Mouse (Mus musculus): ENCODE data around the gene Hmga2.

Hmga2 gene

DNA sequence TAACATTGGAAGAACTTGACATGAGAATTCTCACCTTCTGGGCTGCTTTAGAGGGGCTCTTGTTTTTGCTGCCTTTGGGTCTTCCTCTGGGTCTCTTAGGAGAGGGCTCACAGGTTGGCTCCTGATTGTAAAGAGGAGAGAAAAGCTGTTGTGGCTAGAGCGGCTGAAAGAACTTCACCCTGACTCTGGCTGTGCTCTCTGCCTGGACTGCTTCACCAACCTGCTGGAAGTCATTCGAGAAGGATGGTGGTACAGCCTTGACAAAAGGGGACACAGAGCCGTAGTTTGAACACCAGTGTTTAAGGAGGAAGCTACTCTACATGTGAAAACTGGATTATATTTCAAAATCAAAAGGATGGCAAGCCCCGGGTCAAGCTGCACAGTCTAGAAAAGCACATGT is 3.1 kb downstream of the Hmga2 start:
- DNase-seq (ENCODE audit: low spot score), result no peak

DNA sequence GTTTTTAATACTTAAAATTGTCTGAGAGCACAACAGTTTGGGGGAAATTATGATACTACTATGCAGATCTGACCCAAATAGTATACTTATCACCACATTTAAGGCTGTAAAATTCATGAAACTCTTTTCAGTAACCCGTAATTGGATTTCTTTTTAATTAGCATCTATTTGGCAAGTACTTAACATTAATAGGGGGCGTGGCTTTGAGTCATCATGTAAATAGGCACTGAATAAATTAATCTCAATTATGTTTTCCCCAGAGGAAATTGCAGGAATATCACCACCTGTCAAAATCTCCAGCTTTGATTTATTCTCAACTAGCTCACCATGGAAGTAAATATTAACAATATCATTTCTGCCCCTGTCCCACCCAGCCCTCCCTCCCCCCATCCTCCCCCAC is 3.7 kb downstream of the Hmga2 start:
- no peak for DNase-seq (ENCODE audit: low spot score)

DNA sequence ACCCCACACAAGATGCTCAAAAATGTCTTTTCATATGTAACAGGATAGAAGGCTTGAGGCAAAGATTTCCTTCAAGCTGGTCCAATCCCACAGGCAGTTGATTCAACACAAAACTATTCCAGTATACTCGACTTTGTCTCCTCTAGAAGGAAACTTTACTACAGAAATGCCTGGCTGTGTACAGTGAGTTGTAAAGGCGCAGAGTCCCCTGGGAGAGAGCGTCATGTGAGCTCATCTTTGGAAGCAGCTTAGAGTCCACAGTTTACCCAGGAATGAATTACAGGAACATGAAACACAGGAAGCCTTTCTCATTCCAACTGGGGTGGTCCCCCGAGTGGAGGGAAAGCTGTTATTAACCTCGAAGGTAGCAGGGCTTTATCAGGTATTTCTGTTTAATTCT is 11.1 kb downstream of the Hmga2 start:
- no peak for DNase-seq (ENCODE audit: low spot score)

DNA sequence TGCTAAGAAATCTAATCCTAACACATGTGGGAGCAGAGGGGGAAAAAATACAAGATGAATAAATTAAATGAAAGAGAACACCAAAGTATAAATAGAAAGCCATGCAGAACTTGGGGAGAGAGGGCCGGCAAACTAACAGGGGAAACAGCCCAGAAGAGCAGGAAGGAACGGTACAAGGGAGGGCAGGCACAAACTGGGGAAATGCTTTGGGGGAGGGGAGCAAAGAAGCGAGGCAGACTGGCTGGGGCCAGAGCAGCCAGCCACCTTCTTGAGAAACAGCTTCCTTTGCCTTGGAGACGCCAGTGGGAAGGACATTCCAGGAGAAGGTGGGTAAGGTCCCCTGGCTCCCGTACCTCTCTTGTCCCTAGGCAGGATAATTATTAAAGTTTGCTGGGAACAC is 14.5 kb downstream of the Hmga2 start:
- DNase-seq (ENCODE audit: low spot score), result no peak

DNA sequence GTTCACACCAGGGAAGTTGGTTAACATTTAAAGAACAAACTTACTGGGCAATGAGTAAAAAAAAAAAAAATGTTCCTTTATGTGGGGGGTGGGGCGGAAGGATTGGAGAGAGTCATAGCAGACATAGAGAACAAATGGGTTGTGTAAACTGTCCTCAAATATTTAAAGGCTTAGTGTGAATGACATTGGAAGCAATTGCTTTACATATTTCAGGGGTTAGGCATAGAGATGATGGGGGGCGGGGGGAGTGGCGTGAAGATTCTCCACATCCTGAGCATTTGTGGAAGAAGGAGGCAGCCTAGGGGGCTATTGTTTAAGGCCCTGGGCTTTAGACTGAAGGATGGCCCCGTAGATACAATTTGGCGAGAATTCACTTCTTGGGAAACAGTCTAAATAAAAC is 15.0 kb downstream of the Hmga2 start:
- no peak for DNase-seq (ENCODE audit: low spot score)

DNA sequence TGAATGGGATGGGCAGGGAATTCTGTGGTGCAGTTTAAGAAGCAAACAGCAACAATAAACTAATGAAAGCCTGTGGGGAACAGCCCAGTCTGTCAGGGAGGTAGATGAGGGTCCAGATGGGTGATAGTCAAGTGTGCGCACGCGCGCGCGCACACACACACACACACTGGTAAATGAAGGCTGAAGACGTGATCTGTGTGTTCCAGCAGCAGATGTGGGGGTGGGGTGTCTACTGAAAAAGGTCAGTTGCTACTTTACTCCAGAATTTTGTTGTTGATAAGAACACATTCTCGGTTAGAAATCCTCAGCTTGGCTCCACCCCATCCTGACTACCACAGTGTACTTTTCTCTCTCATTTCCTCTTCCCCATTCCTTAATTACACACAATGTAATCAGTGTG is 17.4 kb downstream of the Hmga2 start:
- no peak for DNase-seq (ENCODE audit: low spot score)

DNA sequence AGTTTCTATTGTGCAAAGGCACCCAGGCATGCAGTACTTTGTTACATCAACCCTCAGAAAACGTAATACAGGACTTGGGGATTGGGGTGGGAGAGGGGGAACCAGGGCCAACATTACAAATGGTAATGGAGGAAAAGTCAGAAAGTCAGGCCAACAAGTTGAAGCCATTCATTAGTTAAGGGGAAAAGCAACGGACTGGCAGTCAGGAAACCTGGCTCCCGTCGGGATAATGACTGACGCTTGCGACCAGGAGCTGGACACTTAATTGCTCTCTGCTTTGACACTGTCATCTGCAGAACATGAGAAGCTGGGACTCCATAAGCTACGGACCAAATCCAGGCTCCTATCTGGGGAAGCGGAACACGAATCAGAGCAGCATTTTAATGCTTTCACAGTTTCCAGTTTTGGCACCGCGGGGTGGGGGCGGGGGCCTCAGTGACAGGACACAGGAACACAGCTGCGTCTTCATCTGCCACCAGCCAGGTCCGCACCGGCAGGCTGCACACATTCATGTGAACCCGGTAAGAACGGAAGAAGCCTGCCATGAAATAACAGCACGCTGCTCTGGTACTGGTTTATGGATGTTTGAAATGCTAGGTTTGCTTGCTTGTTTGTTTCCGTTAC is 26.5 kb downstream of the Hmga2 start:
- DNase-seq (ENCODE audit: low spot score), result no peak

DNA sequence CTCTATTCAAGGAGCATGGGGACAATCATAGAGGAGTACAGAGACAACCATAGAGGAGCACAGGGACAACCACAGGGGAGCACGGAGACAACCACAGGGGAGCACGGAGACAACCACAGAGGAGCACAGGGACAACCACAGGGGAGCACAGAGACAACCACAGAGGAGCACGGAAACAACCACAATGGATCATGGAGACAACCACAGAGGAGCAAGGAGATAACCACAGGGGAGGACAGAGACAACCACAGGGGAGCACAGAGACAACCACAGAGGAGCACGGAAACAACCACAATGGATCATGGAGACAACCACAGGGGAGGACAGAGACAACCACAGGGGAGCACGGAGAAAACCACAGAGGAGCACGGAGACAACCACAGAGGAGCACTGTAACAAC is 29.5 kb downstream of the Hmga2 start:
- no peak for DNase-seq (ENCODE audit: low spot score)

DNA sequence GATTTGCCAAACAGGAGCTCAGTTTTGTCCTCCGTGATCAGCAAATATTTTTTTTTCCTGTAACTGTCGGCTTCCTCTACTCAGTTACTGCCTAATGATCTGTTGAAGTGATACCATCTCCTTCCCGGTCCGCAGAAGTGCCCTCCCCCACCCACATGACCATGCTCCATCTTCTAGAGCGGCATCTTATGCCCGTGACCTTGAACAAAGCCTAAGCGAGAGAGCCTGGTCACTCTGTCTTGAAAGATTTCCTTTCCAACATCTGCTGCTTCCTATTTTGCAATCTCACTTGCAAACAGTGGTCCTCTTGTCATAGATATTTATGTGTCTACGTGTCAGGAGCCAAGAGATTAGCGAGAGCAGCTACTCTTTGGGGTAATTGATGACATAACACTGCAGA is 30.1 kb downstream of the Hmga2 start:
- DNase-seq (ENCODE audit: low spot score), result no peak

DNA sequence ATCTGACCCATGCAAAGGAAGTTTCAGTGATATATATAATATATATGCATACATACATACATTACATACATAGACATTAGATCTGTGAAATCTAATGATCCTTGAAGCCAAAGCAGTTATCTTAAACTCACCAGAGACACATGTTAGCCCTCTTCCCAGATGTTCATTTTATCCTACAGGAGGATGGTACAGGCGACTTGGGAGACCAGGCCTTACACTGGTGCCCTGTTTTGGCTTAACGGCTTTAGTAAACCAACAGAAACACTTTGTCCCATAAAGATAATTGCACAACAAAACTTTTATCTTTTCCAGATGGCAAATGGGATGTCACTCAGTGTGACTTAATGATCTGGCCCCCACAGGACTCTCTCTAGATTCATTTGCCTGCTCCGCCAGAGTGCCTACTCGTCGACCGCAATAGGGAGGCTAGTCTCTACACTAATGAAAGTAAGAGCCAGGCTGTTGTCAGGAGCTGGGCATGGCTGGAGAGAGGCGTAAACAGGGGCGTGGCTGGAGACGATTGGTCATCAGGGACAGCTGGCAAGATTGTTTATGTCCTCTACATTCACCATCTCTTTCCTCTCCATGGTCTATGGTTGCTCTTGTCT is 31.7 kb downstream of the Hmga2 start:
- no peak for DNase-seq (ENCODE audit: low spot score)

DNA sequence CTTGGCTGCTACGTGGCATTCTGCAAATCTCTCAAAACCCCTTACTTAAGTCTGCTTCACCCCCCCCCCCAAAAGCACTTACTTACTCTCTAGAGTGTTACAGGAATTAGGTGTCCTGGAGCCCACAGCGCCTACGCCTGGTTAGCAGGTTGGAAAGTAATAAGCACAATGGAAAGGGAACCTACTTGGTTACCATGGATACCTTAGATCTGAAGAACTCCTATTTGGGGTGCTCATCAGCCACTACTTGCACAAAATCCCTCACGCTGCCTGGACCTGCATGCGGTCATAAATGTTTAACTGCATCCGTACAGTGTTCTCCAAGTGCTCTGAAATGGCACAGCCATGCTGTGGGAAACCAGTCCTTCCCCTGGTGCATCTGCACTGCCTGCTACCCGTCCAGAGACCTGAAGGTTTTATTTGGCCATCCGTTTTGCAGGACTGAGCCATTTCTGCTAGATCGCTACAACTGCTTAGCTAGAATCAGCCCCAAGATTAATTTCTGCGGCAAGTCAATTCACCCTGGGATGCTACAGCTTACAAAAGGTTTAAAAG is 32.4 kb downstream of the Hmga2 start:
- DNase-seq (ENCODE audit: low spot score), result no peak

DNA sequence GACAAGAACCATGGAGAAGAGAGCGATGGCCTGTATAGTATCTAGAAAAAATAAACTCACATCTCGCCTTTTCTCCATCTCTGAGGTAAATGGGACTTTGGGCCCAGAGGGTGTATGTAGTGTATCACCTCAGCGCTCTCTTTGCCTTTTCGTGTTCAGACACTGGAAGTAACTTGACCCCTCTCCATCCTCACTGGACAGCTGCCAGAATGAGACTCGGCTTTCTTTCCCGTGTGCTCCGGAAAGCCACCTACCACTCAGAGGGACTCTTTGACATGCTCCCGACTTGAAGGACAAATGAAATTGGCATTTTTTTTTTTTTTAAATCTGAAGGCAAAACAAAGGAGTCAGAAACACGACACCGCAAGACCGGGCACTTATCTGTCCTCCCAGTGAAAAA is 35.0 kb downstream of the Hmga2 start:
- DNase-seq (ENCODE audit: low spot score), result no peak

DNA sequence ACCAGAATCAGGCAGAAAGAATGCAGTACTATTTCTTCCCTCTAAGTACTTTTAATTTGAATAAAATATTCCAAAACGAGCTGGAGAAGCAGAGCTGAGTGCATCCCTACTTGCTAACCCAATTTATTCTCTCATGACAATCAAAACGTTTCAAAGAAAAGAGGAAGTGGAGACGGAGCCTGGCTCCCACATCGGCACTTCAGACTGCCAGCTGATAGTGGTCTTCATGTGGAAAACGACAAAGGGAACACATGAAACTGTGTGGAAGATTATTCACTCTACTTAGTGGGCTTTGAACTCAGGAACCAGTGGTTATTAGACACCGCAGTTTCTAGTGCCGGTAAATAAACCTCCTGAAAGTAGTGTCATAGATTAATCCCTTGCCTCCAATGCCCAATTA is 41.8 kb downstream of the Hmga2 start:
- no peak for DNase-seq (ENCODE audit: low spot score)

DNA sequence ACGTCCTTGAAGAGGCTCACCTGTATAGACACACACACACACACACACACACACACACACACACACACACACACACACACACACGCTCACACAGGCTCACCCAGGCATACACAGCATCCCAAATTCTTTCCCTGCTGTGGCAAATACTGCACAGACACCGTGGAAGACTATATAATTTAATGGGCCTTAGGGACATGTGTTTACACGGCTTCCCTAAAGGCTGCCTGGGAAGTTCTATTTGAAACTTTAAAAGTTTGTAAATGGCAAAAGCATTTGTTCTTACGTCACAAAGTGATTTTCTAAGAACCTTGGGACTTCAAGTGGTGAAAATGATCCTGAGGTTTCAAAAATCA is 42.8 kb downstream of the Hmga2 start:
- DNase-seq (ENCODE audit: low spot score), result no peak

DNA sequence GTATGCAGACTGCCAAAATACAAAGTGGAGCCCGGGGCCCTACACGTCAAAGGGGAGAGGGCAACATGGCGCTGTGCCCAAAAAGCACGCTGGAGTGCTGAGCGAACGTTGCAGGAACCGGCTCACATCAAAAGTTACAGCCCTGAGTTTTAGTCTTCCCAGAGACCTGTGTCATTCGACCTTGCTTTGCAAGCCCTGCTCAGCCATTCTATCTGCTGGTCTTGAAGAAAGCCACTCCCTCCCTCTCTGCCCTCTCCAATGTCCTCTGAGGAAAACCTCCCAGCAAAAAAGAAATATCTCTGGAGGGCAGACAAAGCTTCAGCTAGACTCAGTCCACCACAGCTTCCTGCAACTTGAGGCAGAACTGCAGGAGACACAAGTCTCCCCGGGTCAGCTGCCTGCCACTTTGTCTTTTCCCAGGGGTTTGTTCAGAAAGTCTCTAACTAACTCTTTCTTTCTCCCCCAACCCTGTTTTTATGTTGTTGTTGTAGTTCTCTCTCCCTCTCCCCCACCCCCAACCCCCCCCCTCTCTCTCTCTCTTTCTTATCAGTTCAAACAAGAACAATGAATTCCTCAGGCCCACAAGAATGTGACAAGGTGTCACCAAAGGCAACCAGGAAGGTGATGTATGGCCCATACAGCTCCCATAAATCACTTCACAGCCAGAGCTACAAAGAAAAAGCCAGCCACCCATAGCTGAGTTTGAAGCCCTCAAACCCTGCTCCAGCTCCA is 43.4 kb downstream of the Hmga2 start:
- no peak for DNase-seq (ENCODE audit: low spot score)

DNA sequence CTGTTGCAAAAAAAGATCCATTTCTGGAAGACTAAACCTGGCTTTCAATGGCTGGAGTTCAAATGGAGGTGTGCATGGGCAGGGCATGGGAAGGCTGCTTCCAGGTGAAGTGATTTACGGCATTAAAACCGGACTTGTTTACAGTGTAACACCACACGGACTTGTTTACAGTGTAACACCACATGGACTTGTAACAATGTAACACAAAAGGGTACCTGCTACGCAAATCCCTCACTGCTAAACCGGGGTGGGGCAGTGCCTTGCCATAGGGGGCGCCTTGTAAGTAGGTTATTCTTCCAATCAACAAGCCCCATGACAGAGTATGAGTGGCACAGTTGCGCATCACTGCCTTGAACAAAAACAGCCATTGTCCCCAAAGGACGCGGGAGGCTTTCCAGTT is 44.2 kb downstream of the Hmga2 start:
- no peak for DNase-seq (ENCODE audit: low spot score)

DNA sequence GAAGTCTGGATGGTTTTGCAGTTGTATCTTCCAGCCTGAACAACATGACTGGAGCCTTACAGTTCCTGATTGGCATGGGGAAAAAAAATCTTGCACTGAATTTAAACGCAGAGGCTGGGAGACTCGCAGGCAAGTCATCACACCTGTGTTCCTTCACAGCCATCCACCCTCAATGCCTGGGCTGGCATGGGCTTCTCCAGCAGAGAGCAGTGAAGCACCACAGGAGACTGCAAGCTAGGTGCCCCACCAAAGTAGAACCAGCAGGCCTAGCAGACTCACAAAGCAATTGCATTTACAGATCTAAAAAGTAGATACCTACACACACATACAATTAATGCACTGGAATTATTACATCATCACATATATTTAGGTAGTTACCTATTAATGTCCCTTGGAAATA is 44.8 kb downstream of the Hmga2 start:
- no peak for DNase-seq (ENCODE audit: low spot score)

DNA sequence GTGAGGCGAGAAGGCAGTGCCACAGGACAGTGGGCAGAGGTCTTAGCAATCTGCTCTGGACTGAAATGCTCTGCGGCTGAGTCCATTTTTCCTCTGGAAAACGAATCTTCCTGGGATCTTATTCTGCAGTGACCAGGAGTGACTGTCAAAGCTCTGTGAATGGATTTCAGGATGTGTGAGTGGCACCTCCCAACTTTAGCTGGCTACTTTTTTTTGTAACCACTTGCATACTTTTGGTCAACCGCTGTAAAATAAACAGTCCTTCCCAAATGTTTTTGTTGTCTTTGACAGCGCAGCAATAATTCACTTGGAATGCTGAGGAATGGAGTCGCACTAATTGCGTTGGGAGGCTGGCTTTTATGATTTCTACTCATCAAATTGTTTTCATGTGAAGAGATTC is 45.8 kb downstream of the Hmga2 start:
- no peak for DNase-seq (ENCODE audit: low spot score)

DNA sequence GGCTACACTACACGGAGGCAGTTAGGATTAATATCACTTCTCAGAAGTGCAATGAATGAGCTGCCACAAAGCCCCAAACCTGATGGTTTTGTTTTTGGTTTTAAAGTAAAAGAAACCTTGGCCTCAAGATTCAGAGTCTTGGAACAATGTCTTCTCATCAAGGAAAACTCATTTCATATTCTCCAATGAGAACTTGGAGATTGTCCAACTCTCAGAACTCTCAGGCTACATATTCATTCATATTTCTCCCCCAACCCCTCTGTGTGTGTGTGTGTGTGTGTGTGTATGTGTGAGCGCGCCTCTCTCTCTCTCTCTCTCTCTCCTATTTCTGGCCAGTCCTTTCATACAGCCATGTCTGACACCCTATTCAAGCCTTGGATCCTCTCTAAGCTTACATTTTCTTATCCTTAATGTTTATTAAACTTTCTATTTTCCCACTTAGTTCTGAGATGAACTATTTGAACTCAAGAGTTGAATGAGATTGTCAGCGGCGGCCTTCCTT is 46.5 kb downstream of the Hmga2 start:
- no peak for DNase-seq (ENCODE audit: low spot score)

DNA sequence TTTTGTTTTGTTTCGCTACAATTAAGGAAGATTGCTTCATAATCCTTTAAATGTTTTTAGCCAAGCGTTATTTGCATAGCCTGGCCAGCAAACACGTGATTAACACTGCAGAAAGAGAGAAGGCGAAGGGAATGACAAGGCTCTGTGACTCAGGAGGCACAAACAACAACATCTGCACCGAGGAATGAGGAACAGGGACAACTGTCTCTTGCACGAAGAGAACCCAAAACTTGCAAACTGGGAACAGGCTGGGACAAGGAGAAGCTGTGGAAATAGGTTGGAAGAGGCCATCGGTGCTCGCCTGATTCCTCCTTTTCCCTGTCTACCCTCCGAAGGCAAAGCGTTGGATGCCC is 47.1 kb downstream of the Hmga2 start:
- DNase-seq (ENCODE audit: low spot score), result no peak

DNA sequence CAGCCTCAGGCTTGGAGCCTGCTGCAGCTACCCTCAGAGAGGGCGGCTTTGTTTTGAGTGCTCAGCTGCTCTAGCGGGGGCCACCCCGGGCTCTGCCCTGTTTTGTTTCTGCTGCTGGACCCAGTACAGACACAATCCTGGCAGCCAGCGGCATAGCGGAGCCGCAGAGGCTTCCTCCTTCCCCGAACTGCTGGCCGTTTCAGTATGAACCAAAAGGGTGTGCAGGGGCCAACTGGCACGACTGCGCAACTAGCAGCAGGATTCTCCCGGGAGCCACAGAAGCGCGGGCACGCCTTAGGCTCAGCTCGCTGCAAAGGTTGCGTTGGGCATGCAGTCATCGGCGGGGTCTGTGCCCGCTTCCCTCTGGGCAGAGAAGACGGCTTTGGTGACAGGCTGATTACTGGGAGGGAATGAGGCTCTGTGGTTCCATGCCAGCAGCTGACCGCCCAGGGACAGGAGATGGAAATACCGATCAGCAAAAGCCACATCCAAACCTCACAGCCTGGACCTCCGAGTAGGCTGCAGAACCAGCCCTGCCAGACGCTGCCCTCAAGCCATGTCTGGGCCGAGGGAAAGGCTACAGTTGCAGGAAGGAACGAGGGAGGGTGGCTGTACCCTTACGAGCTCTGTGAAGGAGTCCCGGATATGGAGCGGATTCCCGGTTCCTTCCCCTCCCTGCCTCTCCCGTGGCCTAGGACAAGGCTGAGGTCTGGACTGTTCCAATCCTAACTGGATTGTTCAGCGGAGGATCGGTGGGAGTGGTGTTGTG is 47.7 kb downstream of the Hmga2 start:
- no peak for DNase-seq (ENCODE audit: low spot score)

DNA sequence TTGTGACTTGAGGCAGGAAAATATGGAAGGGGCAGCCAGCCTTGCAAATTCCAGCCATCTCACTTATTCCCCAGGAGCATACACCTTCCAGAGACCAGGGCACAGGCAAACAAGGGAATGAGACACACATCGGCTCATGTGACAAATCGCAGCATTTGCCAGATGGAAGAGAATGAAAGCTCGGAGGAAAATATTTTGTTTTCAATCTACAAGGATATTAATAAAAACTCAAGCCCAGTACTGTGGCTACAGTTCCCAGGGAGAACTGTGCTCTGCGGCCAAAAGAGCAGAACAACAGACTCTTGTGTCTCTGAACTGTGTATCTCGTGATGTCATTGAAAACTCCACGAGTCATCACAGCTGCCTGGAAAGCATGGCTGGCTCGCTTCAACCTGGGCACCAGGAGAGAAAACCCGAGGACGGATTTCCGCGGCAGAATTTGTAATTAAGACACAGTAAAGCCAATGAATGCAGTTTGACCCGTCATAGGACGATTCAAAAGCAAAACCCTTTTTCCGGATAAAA is 50.1 kb downstream of the Hmga2 start:
- DNase-seq (ENCODE audit: low spot score), result no peak

DNA sequence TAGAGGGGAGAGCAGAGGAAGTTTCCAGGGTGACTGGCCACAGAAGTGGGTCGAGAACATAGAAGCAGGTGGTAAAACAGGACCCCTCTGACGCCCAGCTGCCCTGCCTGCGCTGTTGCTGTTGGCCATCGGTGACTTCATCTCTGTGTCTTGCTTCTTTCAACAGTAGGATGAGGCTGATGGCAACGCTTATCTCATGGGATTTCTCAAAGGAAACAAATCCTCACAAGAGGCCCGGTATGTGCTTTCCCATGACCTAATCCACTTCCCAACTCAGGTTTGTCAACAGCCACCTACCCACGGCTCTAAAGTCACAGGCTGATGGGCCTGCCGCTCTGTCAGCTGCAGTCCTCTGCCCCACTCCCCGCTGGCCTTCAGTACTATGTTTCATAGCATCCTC is 52.3 kb downstream of the Hmga2 start:
- no peak for DNase-seq (ENCODE audit: low spot score)
